Mouse (Mus musculus): ENCODE measurements around the gene Tada2b.
A peak's percentile ranks its signal among the peaks of the same experiment; 100 is the strongest.

DNA sequence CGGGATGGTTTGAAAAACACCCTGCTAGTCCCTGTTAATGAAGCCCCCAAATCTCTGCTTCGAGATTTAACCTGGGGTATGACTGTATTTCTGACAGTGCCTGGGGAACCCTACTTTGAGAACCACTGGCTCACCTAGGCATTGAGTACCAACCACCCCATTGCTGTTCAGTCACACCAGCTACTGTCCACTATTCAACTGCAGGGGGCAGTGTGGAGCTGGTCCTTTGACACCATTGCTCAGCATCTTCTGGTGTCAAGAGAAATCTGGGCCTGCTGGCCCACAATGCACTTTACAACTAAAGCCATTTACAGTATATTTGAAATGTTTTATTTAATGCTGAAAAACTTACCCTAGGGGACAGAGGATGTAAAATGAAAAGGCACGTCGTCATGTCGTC lies 9.8 kb downstream of the Tada2b start:
- TF ChIP-seq CTCF (IDR thresholded peaks at IDR 0.05; ENCODE audit: extremely low read depth, insufficient read length, insufficient replicate concordance, low read depth, low read length) (peak; percentile 77; the same call in 1 of the 2 replicates), POLR2A (IDR thresholded peaks at IDR 0.05; ENCODE audit: low read depth, low read length) (no peak)

Data from small intestine, adult 2 months (tissue).